Mouse (Mus musculus): ENCODE measurements around the gene Lmx1b.

Lmx1b gene

GRCm38 (mm10) chr2:33582457-33583060, 57.8 kb downstream of the Lmx1b start:
- no peak for DNase-seq

GRCm38 (mm10) chr2:33581866-33582265, 58.4 kb downstream of the Lmx1b start:
- no peak for DNase-seq

- DNase-seq = no peak
Observed at GRCm38 (mm10) chr2:33581449-33581777, 58.9 kb downstream of the Lmx1b start.

GRCm38 (mm10) chr2:33580697-33581448, 59.4 kb downstream of the Lmx1b start:
- DNase-seq = peak; percentile 13 to 32

GRCm38 (mm10) chr2:33575406-33575805, 64.9 kb downstream of the Lmx1b start:
- no peak for DNase-seq

- no peak for DNase-seq
Observed at GRCm38 (mm10) chr2:33573075-33573474, 67.2 kb downstream of the Lmx1b start.

- DNase-seq = no peak
Observed at GRCm38 (mm10) chr2:33571219-33571824, 69.0 kb downstream of the Lmx1b start.

GRCm38 (mm10) chr2:33569698-33570097, 70.6 kb downstream of the Lmx1b start:
- no peak for DNase-seq

- peak in 1 of 2 experiments; percentile 73 for DNase-seq
Observed at GRCm38 (mm10) chr2:33569240-33569639, 71.1 kb downstream of the Lmx1b start.

- DNase-seq = no peak
Observed at GRCm38 (mm10) chr2:33565886-33566285, 74.4 kb downstream of the Lmx1b start.

- no peak for DNase-seq
Observed at GRCm38 (mm10) chr2:33564748-33565147, 75.6 kb downstream of the Lmx1b start.

- peak in 1 of 2 experiments; percentile 72 for DNase-seq
Observed at GRCm38 (mm10) chr2:33559752-33560151, 80.6 kb downstream of the Lmx1b start.

- no peak for DNase-seq
Observed at GRCm38 (mm10) chr2:33559334-33559733, 81.0 kb downstream of the Lmx1b start.

GRCm38 (mm10) chr2:33558233-33558632, 82.1 kb downstream of the Lmx1b start:
- peak; percentile 67 to 89 for DNase-seq

GRCm38 (mm10) chr2:33555573-33555972, 84.7 kb downstream of the Lmx1b start:
- no peak for DNase-seq

- no peak for DNase-seq
Observed at GRCm38 (mm10) chr2:33552672-33553071, 87.6 kb downstream of the Lmx1b start.

- DNase-seq = no peak
Observed at GRCm38 (mm10) chr2:33547595-33547994, 92.7 kb downstream of the Lmx1b start.

- peak; percentile 20 to 50 for DNase-seq
Observed at GRCm38 (mm10) chr2:33546879-33547278, 93.4 kb downstream of the Lmx1b start.

- DNase-seq = no peak
Observed at GRCm38 (mm10) chr2:33546051-33546450, 94.3 kb downstream of the Lmx1b start.

GRCm38 (mm10) chr2:33544781-33545566, 95.3 kb downstream of the Lmx1b start:
- no peak for DNase-seq

GRCm38 (mm10) chr2:33544203-33544762, 96.0 kb downstream of the Lmx1b start:
- peak in 1 of 2 experiments; percentile 41 for DNase-seq

- DNase-seq = peak; percentile 11 to 25
Observed at GRCm38 (mm10) chr2:33543429-33544202, 96.7 kb downstream of the Lmx1b start.

All from kidney, postnatal 36 days (tissue).